Mouse (Mus musculus): Measurements from ENCODE around the gene Inka2. TPM values are rescaled to one million over a fixed set of nuclear protein-coding genes. Genes with fewer than 3 reads are reported as not detected.

Inka2 gene
- polyA plus RNA-seq, 1 experiment from 2014 or later: 0.46 TPM

DNA sequence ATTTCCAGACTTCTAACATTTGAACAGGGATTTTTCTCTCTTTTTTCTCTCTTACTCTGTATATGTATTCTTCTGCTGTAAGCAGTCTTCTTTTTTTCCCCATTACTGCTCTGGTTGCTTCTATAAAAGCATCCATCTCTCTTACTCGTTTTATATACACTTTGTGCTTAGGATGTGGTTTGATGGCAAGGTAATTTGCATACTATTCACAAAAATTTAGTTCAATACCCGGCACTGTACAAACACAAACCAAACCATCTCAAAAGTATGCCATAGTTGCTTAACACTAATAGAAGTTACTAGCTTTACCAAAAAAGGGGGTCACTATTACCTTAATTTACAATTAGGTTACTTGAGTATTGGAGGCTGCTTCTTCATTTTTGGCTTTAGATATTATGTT lies 52.1 kb downstream of the Inka2 start:
- ATAC-seq (ENCODE audit: low FRiP score, low TSS enrichment): no peak
- Histone ChIP-seq H3K9me3 (ENCODE audit: control insufficient read depth, low read length) (no peaks in the 10 kb centered on the region), H3K27me3 (ENCODE audit: control insufficient read depth, insufficient read depth, low read length) (no peaks in the 10 kb centered on the region), H3K4me2 (replicated peaks; ENCODE audit: low read depth, low read length) (no peak overlapping the region), H3K4me3 (ENCODE audit: low read length) (no peak overlapping the region), H3K9ac (ENCODE audit: low read depth, low read length) (no peak overlapping the region), H3K4me1 (ENCODE audit: control insufficient read depth, insufficient read depth, low read length) (no peaks in the 10 kb centered on the region), H3K36me3 (ENCODE audit: control insufficient read depth, insufficient read depth, low read length) (no peaks in the 10 kb centered on the region), H3K27ac (ENCODE audit: low read depth, low read length) (no peak overlapping the region)
- 88% methylated on average over 2 of the region's 2 CpGs for WGBS

DNA sequence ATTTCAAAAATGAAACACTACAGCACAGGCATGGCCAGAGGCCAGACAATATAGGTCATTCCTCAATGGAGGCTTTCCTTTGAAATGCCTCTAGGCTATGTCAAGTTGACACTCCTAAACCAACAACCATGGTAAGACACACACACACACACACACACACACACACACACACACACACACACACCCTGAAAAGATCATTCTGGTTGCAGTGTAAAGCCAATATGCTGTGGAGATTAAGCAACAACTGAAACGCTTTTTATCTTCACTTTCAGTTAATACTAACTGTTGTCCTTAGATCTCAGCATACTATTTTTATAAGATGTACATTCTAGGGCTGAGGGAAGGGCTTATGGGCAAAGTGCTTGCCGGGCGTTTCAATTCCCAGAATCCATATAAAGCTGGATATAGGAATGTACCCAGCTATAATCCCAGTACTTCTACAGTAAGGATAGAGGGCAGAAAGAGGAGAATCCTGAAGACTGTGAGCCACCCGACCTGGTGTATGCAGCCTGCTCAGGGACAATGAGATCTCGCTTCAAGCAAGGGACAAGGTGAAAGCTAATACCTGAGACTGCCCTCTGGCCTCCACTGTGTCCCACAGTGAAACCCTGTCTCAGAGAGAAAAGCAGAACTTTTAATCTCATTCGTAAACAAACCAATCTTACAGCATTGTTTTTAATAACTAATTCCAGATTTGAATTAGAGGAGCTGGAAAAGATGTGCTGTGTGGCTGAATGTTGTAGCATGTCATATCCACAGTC lies 53.1 kb downstream of the Inka2 start:
- Histone ChIP-seq H3K4me3 (ENCODE audit: low read length) (no peak overlapping the region), H3K4me1 (ENCODE audit: control insufficient read depth, insufficient read depth, low read length) (no peaks in the 10 kb centered on the region), H3K36me3 (ENCODE audit: control insufficient read depth, insufficient read depth, low read length) (no peaks in the 10 kb centered on the region), H3K27ac (ENCODE audit: low read depth, low read length) (no peak overlapping the region), H3K27me3 (ENCODE audit: control insufficient read depth, insufficient read depth, low read length) (no peaks in the 10 kb centered on the region), H3K9ac (ENCODE audit: low read depth, low read length) (no peak overlapping the region), H3K9me3 (ENCODE audit: control insufficient read depth, low read length) (no peaks in the 10 kb centered on the region), H3K4me2 (replicated peaks; ENCODE audit: low read depth, low read length) (no peak overlapping the region)
- ATAC-seq (ENCODE audit: low FRiP score, low TSS enrichment): no peak
- WGBS: 76% methylated on average over 6 of the region's 6 CpGs

DNA sequence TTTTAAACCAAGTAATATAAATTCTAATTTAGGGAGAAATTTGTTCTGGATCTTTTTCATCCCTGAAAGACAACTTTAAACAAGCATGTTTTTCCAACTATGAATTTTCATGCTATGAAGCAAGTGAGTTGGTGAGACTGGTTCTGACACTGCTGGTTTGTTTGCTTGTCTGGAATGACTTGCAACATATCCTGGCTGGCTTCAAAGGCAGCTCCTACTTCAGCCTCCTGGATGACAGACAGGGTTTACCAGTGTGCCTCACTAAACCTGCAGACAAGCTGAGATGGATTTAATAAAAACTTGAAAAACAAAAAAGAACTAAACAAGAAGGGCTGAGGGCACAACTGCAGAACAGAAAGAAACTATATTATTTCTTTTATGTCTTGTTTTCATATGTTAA lies 53.7 kb downstream of the Inka2 start:
- no peak overlapping the region for H3K27ac ChIP-seq (ENCODE audit: low read depth, low read length)
- H3K9ac ChIP-seq (ENCODE audit: low read depth, low read length): no peak overlapping the region
- H3K4me2 ChIP-seq (replicated peaks; ENCODE audit: low read depth, low read length): no peak overlapping the region
- no peak overlapping the region for H3K4me3 ChIP-seq (ENCODE audit: low read length)
- ATAC-seq (ENCODE audit: low FRiP score, low TSS enrichment): no peak
- no peaks in the 10 kb centered on the region for H3K9me3 ChIP-seq (ENCODE audit: control insufficient read depth, low read length)
- H3K27me3 ChIP-seq (ENCODE audit: control insufficient read depth, insufficient read depth, low read length): no peaks in the 10 kb centered on the region
- no peaks in the 10 kb centered on the region for H3K4me1 ChIP-seq (ENCODE audit: control insufficient read depth, insufficient read depth, low read length)
- no peaks in the 10 kb centered on the region for H3K36me3 ChIP-seq (ENCODE audit: control insufficient read depth, insufficient read depth, low read length)

DNA sequence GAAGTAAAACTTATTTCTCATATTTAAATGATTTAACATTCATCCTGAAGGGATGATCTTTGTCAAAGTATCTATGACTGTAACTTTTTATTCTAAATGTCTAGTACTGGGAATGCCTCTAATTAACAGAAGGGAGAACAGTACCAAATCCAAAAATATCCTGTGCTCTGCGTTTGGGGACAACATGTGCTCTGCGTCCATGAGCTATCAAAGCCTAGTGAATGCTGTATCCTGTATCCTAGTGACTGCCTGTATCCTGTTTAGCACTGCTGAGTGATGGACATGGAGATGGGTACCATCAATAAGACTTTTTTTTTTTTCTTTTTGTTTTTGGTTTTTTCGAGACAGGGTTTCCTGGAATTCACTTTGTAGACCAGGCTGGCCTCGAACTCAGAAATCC lies 54.3 kb downstream of the Inka2 start:
- 80% methylated on average over 4 of the region's 4 CpGs for WGBS
- Histone ChIP-seq H3K27me3 (ENCODE audit: control insufficient read depth, insufficient read depth, low read length) (no peaks in the 10 kb centered on the region), H3K4me2 (replicated peaks; ENCODE audit: low read depth, low read length) (no peak overlapping the region), H3K4me3 (ENCODE audit: low read length) (no peak overlapping the region), H3K9ac (ENCODE audit: low read depth, low read length) (no peak overlapping the region), H3K4me1 (ENCODE audit: control insufficient read depth, insufficient read depth, low read length) (no peaks in the 10 kb centered on the region), H3K36me3 (ENCODE audit: control insufficient read depth, insufficient read depth, low read length) (no peaks in the 10 kb centered on the region), H3K9me3 (ENCODE audit: control insufficient read depth, low read length) (no peaks in the 10 kb centered on the region), H3K27ac (ENCODE audit: low read depth, low read length) (no peak overlapping the region)
- no peak for ATAC-seq (ENCODE audit: low FRiP score, low TSS enrichment)

DNA sequence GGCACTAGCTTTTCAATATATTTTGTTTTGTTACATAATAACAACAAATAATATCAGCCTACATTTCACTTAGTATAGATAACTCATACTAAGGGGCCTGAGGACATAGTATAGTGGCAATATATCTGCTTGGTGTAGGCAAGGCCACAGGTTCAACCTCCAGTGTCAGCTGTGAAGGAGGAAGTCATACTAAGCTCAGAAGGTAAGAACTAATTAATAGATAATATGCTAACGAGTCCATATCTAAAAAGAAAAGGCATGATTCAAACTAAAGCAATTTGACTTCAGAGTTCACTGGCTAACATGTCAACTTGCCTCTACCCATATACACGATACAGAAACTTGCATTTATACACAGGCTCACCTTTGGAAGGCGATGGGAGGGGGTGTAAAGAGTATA lies 55.7 kb downstream of the Inka2 start:
- no peak overlapping the region for H3K4me2 ChIP-seq (replicated peaks; ENCODE audit: low read depth, low read length)
- no peak overlapping the region for H3K27ac ChIP-seq (ENCODE audit: low read depth, low read length)
- H3K9ac ChIP-seq (ENCODE audit: low read depth, low read length): no peak overlapping the region
- H3K36me3 ChIP-seq (ENCODE audit: control insufficient read depth, insufficient read depth, low read length): no peaks in the 10 kb centered on the region
- no peak for ATAC-seq (ENCODE audit: low FRiP score, low TSS enrichment)
- WGBS: 97% methylated on average over 3 of the region's 3 CpGs
- no peaks in the 10 kb centered on the region for H3K9me3 ChIP-seq (ENCODE audit: control insufficient read depth, low read length)
- H3K4me3 ChIP-seq (ENCODE audit: low read length): no peak overlapping the region
- H3K4me1 ChIP-seq (ENCODE audit: control insufficient read depth, insufficient read depth, low read length): no peaks in the 10 kb centered on the region
- H3K27me3 ChIP-seq (ENCODE audit: control insufficient read depth, insufficient read depth, low read length): no peaks in the 10 kb centered on the region

DNA sequence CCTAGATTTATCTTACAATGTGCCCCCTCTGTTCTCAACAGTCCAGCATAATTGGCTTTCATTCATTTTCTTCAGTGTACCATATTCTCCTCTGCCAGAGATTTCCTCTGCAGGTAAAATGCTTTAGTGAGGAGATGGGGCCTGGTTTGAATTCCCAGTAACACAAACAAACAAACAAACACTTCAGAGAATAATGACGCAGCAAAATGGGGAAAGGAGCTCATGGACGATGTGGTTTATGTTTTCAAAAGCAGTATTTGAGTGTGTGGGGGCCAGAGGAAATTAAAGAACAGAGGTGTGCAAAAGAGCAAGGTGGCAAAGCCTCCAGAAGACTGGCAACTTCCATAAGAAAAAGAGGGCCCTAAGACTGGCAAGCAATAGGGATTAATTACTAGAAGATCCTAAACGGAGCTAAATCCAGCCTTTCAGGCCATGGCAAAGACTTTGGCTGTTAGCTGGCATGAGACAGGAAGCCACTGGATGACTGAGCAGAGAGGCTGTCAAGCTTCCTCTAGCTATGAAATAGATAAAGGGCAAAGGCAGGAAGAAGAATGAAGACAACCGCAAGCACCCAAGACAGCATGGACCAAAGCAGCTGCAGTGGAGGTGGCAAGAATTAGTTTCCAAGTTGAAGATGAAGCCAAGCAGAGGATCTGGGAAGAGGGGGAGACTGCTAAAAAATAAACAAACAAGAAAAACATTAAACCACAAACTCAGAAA lies 58.9 kb downstream of the Inka2 start:
- Histone ChIP-seq H3K4me1 (ENCODE audit: control insufficient read depth, insufficient read depth, low read length) (no peaks in the 10 kb centered on the region), H3K4me2 (replicated peaks; ENCODE audit: low read depth, low read length) (no peak overlapping the region), H3K4me3 (ENCODE audit: low read length) (no peak overlapping the region), H3K9ac (ENCODE audit: low read depth, low read length) (no peak overlapping the region), H3K9me3 (ENCODE audit: control insufficient read depth, low read length) (no peaks in the 10 kb centered on the region), H3K27ac (ENCODE audit: low read depth, low read length) (no peak overlapping the region), H3K36me3 (ENCODE audit: control insufficient read depth, insufficient read depth, low read length) (no peaks in the 10 kb centered on the region), H3K27me3 (ENCODE audit: control insufficient read depth, insufficient read depth, low read length) (no peaks in the 10 kb centered on the region)
- 75% methylated on average over 4 of the region's 4 CpGs for WGBS
- no peak for ATAC-seq (ENCODE audit: low FRiP score, low TSS enrichment)

DNA sequence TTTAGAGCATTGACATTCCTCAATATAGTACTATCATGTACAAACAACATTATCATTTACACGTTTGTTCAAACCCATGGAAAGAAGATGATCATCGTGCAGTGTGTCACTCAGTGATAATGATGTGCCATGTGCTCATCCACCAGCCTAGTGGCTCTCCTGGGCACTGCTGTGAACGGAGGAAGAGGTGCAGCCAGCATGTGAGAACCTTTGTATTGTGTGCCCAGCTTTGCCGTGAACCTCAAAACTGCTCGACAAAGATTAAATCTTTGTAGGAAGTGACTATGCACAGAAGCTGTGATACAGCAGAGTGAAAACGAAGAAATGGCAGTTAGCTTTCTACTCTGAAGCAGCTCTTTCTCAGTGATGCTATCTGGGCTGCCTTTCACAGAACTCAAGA lies 64.1 kb downstream of the Inka2 start:
- Histone ChIP-seq H3K9ac (ENCODE audit: low read depth, low read length) (no peak overlapping the region), H3K4me3 (ENCODE audit: low read length) (no peak overlapping the region), H3K9me3 (ENCODE audit: control insufficient read depth, low read length) (no peaks in the 10 kb centered on the region), H3K27me3 (ENCODE audit: control insufficient read depth, insufficient read depth, low read length) (no peaks in the 10 kb centered on the region), H3K4me1 (ENCODE audit: control insufficient read depth, insufficient read depth, low read length) (no peaks in the 10 kb centered on the region), H3K4me2 (replicated peaks; ENCODE audit: low read depth, low read length) (no peak overlapping the region), H3K27ac (ENCODE audit: low read depth, low read length) (no peak overlapping the region), H3K36me3 (ENCODE audit: control insufficient read depth, insufficient read depth, low read length) (no peaks in the 10 kb centered on the region)
- WGBS: 89% methylated on average over 6 of the region's 6 CpGs
- no peak for ATAC-seq (ENCODE audit: low FRiP score, low TSS enrichment)

DNA sequence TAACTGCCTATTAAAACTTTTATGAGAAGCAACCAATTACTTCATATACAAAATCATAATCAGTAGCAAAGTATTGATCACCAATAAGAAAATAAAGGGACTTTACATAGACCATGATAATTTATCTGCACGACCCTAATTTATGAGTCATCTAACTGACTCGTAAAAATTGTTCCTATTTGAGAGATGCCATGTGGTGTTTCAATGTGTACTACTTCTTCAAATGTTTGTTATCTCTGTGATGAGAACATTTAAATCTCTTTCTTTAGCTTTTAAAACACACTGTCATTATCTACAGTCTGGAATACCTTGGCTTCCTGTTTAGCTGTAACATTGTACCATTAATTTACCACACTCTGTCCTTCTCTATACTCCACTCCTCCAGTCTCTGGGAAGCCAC lies 65.0 kb downstream of the Inka2 start:
- H3K4me2 ChIP-seq (replicated peaks; ENCODE audit: low read depth, low read length): no peak overlapping the region
- H3K4me1 ChIP-seq (ENCODE audit: control insufficient read depth, insufficient read depth, low read length): no peaks in the 10 kb centered on the region
- no peaks in the 10 kb centered on the region for H3K36me3 ChIP-seq (ENCODE audit: control insufficient read depth, insufficient read depth, low read length)
- no peaks in the 10 kb centered on the region for H3K27me3 ChIP-seq (ENCODE audit: control insufficient read depth, insufficient read depth, low read length)
- no peak overlapping the region for H3K9ac ChIP-seq (ENCODE audit: low read depth, low read length)
- no peak for ATAC-seq (ENCODE audit: low FRiP score, low TSS enrichment)
- H3K4me3 ChIP-seq (ENCODE audit: low read length): no peak overlapping the region
- H3K9me3 ChIP-seq (ENCODE audit: control insufficient read depth, low read length): no peaks in the 10 kb centered on the region
- H3K27ac ChIP-seq (ENCODE audit: low read depth, low read length): no peak overlapping the region
- 81% methylated on average over 2 of the region's 2 CpGs for WGBS

All from kidney, embryonic 14.5 days (tissue).